Mouse (Mus musculus) hindbrain, embryonic 13.5 days (tissue): ENCODE data around the gene Tesmin. TPM values are rescaled to one million over a fixed set of nuclear protein-coding genes. Genes with fewer than 3 reads are reported as not detected.
A peak's percentile ranks its signal among the peaks of the same experiment; 100 is the strongest.

ENCODE experiments used
- ATAC-seq: fragments of 200-750 bp; cut with Nextera tagmentation; 2 replicates; pipeline ENCODE4 v1.8.0; 2017; ENCODE audit warnings: moderate TSS enrichment; ENCODE audit not compliant: low FRiP score
- H3K27ac ChIP-seq: fragments of 300-500 bp; sonication (generic); 2 replicates; pipeline ENCODE4 v1.5.1; 2015; ENCODE audit warnings: inconsistent platforms, mild to moderate bottlenecking, moderate library complexity
- H3K27me3 ChIP-seq: fragments of 300-500 bp; sonication (generic); 2 replicates; pipeline ENCODE4 v1.6.1; 2015; ENCODE audit warnings: mild to moderate bottlenecking, inconsistent platforms
- H3K36me3 ChIP-seq: fragments of 300-500 bp; sonication (generic); 2 replicates; pipeline ENCODE4 v1.6.1; 2015; ENCODE audit warnings: mild to moderate bottlenecking, inconsistent platforms
- H3K4me1 ChIP-seq: fragments of 300-500 bp; sonication (generic); replicated peaks from 2 replicates; pipeline ENCODE4 v1.6.1; 2015; ENCODE audit warnings: inconsistent platforms
- H3K4me2 ChIP-seq: fragments of 300-500 bp; sonication (generic); 2 replicates; pipeline ENCODE4 v1.6.1; 2015; ENCODE audit warnings: inconsistent platforms, mild to moderate bottlenecking, moderate library complexity
- H3K4me3 ChIP-seq: fragments of 300-500 bp; sonication (generic); 2 replicates; pipeline ENCODE4 v1.5.1; 2015; ENCODE audit warnings: mild to moderate bottlenecking, inconsistent platforms
- H3K9ac ChIP-seq: fragments of 300-500 bp; sonication (generic); 2 replicates; pipeline ENCODE4 v1.6.1; 2015; ENCODE audit warnings: mild to moderate bottlenecking, inconsistent platforms
- H3K9me3 ChIP-seq: fragments of 300-500 bp; sonication (generic); 2 replicates; pipeline ENCODE4 v1.6.1; 2016; ENCODE audit warnings: inconsistent platforms
- WGBS: fragments of 180-500 bp; shearing (Covaris S2); methylation state at CpG from one replicate; pipeline ENCODE4 v1.1.7; 2015; 5-methylcytosine and 5-hydroxymethylcytosine counted together
- polyA plus RNA-seq: library from polyadenylated mRNA; unstranded; fragments of >200 nt; fragmentation: Nextera tagmentation; extraction: Ambion mirVana; gene quantifications from 2 replicates; pipeline ENCODE4 v1.2.1, GENCODE M21; 2015

Tesmin gene
- polyA plus RNA-seq, 1 experiment from 2014 or later: 0.42 TPM

- Histone ChIP-seq H3K9me3 (0 out of 2 replicates have a peak, but pooled peaks cover 5% of the 10 kb centered on the region), H3K4me1 (no peaks in the 10 kb centered on the region), H3K4me2 (no peak overlapping the region), H3K9ac (no peak overlapping the region), H3K27ac (no peak overlapping the region), H3K27me3 (0 out of 2 replicates have a peak, but pooled peaks cover 3% of the 10 kb centered on the region), H3K4me3 (no peak overlapping the region), H3K36me3 (no peaks in the 10 kb centered on the region)
- WGBS: 93% methylated on average over 4 of the region's 4 CpGs
- no peak for ATAC-seq
Observed at GRCm38 (mm10) chr19:3400057-3400456, 11.4 kb downstream of the Tesmin start.

DNA sequence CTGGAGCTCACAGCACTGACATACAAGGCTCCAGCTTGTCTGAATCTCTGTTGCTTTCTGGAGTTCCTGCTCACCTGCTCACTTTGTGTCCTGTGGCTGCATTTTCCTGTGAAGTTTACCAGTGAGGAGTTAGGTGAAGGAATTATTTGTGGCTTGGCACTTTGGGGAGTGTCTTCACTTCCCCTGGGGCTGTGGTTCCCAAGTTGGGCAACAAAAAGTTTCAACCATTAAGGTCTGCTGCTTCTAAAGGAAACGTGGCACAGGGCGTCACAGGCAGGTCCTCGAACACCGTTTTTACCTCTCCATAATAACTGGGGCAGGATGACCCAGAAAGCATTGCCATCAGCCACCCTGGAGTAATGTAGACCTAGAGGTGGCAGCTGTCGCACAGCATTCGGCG lies 12.8 kb downstream of the Tesmin start:
- 0 out of 2 replicates have a peak, but pooled peaks cover 5% of the 10 kb centered on the region for H3K9me3 ChIP-seq
- 89% methylated on average over 7 of the region's 7 CpGs for WGBS
- H3K36me3 ChIP-seq: no peaks in the 10 kb centered on the region
- no peak overlapping the region for H3K4me3 ChIP-seq
- H3K4me2 ChIP-seq: no peak overlapping the region
- H3K27ac ChIP-seq: no peak overlapping the region
- H3K9ac ChIP-seq: no peak overlapping the region
- no peaks in the 10 kb centered on the region for H3K4me1 ChIP-seq
- ATAC-seq: no peak
- 0 out of 2 replicates have a peak, but pooled peaks cover 3% of the 10 kb centered on the region for H3K27me3 ChIP-seq

- Histone ChIP-seq H3K4me1 (no peaks in the 10 kb centered on the region), H3K9me3 (0 out of 2 replicates have a peak, but pooled peaks cover 5% of the 10 kb centered on the region), H3K4me3 (no peak overlapping the region), H3K9ac (no peak overlapping the region), H3K27me3 (0 out of 2 replicates have a peak, but pooled peaks cover 3% of the 10 kb centered on the region), H3K36me3 (no peaks in the 10 kb centered on the region), H3K27ac (no peak overlapping the region), H3K4me2 (no peak overlapping the region)
- ATAC-seq: no peak
- WGBS: 47% methylated on average over 7 of the region's 7 CpGs
Observed at GRCm38 (mm10) chr19:3401943-3402342, 13.3 kb downstream of the Tesmin start.

GRCm38 (mm10) chr19:3402390-3402789 lies 13.7 kb downstream of the Tesmin start:
- Histone ChIP-seq H3K27ac (no peak overlapping the region), H3K9me3 (0 out of 2 replicates have a peak, but pooled peaks cover 5% of the 10 kb centered on the region), H3K4me3 (no peak overlapping the region), H3K4me2 (no peak overlapping the region), H3K36me3 (no peaks in the 10 kb centered on the region), H3K4me1 (no peaks in the 10 kb centered on the region), H3K9ac (no peak overlapping the region), H3K27me3 (0 out of 2 replicates have a peak, but pooled peaks cover 3% of the 10 kb centered on the region)
- 80% methylated on average over 6 of the region's 6 CpGs for WGBS
- no peak for ATAC-seq

- H3K36me3 ChIP-seq: no peaks in the 10 kb centered on the region
- ATAC-seq: no peak
- H3K4me1 ChIP-seq: no peaks in the 10 kb centered on the region
- H3K27ac ChIP-seq: no peak overlapping the region
- WGBS: 87% methylated on average over 7 of the region's 7 CpGs
- H3K9me3 ChIP-seq: 0 out of 2 replicates have a peak, but pooled peaks cover 5% of the 10 kb centered on the region
- H3K27me3 ChIP-seq: peaks cover 4% of the 10 kb centered on the region; the same call in 1 of the 2 replicates
- no peak overlapping the region for H3K9ac ChIP-seq
- H3K4me3 ChIP-seq: no peak overlapping the region
- H3K4me2 ChIP-seq: no peak overlapping the region
Observed at GRCm38 (mm10) chr19:3404030-3404429, 15.4 kb downstream of the Tesmin start.

DNA sequence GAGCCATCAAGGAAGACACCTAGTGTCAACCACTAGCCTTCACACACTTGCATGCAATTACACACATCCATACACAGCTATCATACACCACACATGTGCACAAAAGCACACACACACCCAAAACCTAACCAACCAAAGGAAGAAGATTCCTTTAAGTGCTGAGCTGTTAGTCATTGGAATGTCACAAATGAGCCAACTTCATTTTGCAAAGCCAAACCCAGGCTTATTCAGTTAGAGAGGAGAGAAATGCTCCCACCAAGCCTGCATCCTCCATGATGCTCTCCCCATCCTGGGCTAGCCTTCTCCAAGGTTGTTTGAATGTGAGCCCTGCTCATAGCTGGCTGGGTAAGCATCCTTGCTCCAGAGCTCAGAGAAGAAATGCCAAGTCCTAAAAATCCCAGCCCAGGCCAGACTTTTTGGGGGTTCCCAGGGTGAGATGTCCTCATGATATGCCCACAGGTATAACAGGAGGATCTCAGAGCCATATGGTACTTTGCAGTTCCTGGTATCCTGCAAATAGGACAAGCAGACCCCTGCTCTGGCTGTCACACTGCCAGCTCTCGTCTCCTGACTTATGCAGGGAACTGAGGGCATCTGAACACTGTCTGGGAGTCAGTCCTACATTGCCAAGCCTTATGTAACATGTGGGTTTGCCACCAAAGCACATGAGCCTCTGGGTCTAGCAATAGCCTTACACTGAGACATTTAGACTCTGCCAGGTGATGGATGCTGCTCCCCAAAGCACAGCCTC lies 17.0 kb downstream of the Tesmin start:
- Histone ChIP-seq H3K9me3 (0 out of 2 replicates have a peak, but pooled peaks cover 5% of the 10 kb centered on the region), H3K9ac (no peak overlapping the region), H3K36me3 (no peaks in the 10 kb centered on the region), H3K4me3 (no peak overlapping the region), H3K27me3 (peaks cover 10% of the 10 kb centered on the region; the same call in 1 of the 2 replicates), H3K4me2 (no peak overlapping the region), H3K27ac (no peak overlapping the region), H3K4me1 (no peaks in the 10 kb centered on the region)
- 61% methylated on average over 1 of the region's 1 CpGs for WGBS
- ATAC-seq: no peak

- ATAC-seq: peak; percentile 34; the same call in 1 of the 2 replicates
Observed at GRCm38 (mm10) chr19:3414268-3414733, 25.6 kb downstream of the Tesmin start, which contains the start of gene Gal. TSS of gene Gal (minus strand) at chr19:3414544.

GRCm38 (mm10) chr19:3419251-3419650 lies 30.6 kb downstream of the Tesmin start:
- Histone ChIP-seq H3K9me3 (no peaks in the 10 kb centered on the region), H3K4me1 (peaks cover 4% of the 10 kb centered on the region), H3K4me3 (no peak overlapping the region), H3K27me3 (peaks cover 25% of the 10 kb centered on the region), H3K36me3 (no peaks in the 10 kb centered on the region), H3K4me2 (no peak overlapping the region), H3K27ac (no peak overlapping the region), H3K9ac (no peak overlapping the region)
- ATAC-seq: 0 out of 2 replicates have a peak, but pooled peaks have one; percentile 61
- 46% methylated on average over 5 of the region's 5 CpGs for WGBS

More at GRCm38 (mm10) chr19:3414268-3414733, 25.6 kb downstream of the Tesmin start, which contains the start of gene Gal:
- 3% methylated on average over 37 of the region's 37 CpGs for WGBS
- Histone ChIP-seq H3K4me1 (peaks cover 15% of the 10 kb centered on the region), H3K36me3 (no peaks in the 10 kb centered on the region), H3K4me3 (peak within 1 kb of the TSS; percentile 37), H3K4me2 (peak within 1 kb of the TSS; percentile 60), H3K27ac (no peak within 1 kb of the TSS), H3K27me3 (peaks cover 55% of the 10 kb centered on the region), H3K9me3 (no peaks in the 10 kb centered on the region), H3K9ac (peak within 1 kb of the TSS; percentile 59)

GRCm38 (mm10) chr19:3422488-3422887 lies 33.8 kb downstream of the Tesmin start:
- Histone ChIP-seq H3K4me2 (no peak overlapping the region), H3K9me3 (no peaks in the 10 kb centered on the region), H3K27me3 (no peaks in the 10 kb centered on the region), H3K27ac (no peak overlapping the region), H3K4me1 (no peaks in the 10 kb centered on the region), H3K9ac (no peak overlapping the region), H3K4me3 (no peak overlapping the region), H3K36me3 (no peaks in the 10 kb centered on the region)
- ATAC-seq: no peak
- 24% methylated on average over 6 of the region's 6 CpGs for WGBS

GRCm38 (mm10) chr19:3422981-3423380 lies 34.3 kb downstream of the Tesmin start:
- Histone ChIP-seq H3K9ac (no peak overlapping the region), H3K27me3 (no peaks in the 10 kb centered on the region), H3K27ac (no peak overlapping the region), H3K9me3 (no peaks in the 10 kb centered on the region), H3K4me3 (no peak overlapping the region), H3K36me3 (no peaks in the 10 kb centered on the region), H3K4me1 (0 out of 2 replicates have a peak, but pooled peaks cover 1% of the 10 kb centered on the region), H3K4me2 (no peak overlapping the region)
- ATAC-seq: no peak
- WGBS: 58% methylated on average over 4 of the region's 4 CpGs

GRCm38 (mm10) chr19:3424214-3424613 lies 35.6 kb downstream of the Tesmin start:
- ATAC-seq: no peak
- no peak overlapping the region for H3K9ac ChIP-seq

GRCm38 (mm10) chr19:3428057-3428830 lies 39.6 kb downstream of the Tesmin start:
- peaks cover 15% of the 10 kb centered on the region for H3K4me1 ChIP-seq
- no peaks in the 10 kb centered on the region for H3K27me3 ChIP-seq
- no peaks in the 10 kb centered on the region for H3K9me3 ChIP-seq
- H3K9ac ChIP-seq: peak overlapping the region; percentile 56
- no peak overlapping the region for H3K4me3 ChIP-seq
- WGBS: 76% methylated on average over 15 of the region's 15 CpGs
- no peak overlapping the region for H3K4me2 ChIP-seq
- no peak for ATAC-seq
- no peaks in the 10 kb centered on the region for H3K36me3 ChIP-seq
- H3K27ac ChIP-seq: no peak overlapping the region

More at GRCm38 (mm10) chr19:3424214-3424613, 35.6 kb downstream of the Tesmin start:
- H3K27ac ChIP-seq: no peak overlapping the region
- H3K27me3 ChIP-seq: no peaks in the 10 kb centered on the region
- H3K9me3 ChIP-seq: no peaks in the 10 kb centered on the region
- H3K36me3 ChIP-seq: no peaks in the 10 kb centered on the region
- H3K4me3 ChIP-seq: no peak overlapping the region
- 83% methylated on average over 2 of the region's 2 CpGs for WGBS
- no peak overlapping the region for H3K4me2 ChIP-seq
- peaks cover 11% of the 10 kb centered on the region for H3K4me1 ChIP-seq
